Mouse (Mus musculus) ovary, postnatal 10 days (tissue): ENCODE data around the gene Lpxn.

Source experiments
- DNase-seq: peaks from one replicate; pipeline ENCODE4 v3.0.0; 2022; ENCODE audit warnings: low spot score

Lpxn gene

DNA sequence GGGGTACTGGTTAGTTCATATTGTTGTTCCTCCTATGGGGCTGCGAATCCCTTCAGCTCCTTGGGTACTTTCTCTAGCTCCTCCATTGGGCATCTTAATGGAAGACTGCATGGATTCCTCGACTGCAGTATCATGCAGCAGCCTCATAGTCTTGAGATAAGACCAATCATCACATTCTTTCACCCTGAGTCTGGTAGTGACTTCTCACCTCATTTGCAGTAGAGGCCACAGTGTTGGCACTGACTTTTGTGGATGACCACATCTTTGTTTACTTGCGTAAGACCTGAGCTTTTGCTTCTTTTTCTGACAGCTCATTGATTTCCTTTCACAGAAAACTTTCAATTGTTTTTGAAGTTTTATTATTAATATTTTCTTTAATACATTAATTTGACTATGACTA lies 9.7 kb downstream of the Lpxn start:
- DNase-seq, result no peak

DNA sequence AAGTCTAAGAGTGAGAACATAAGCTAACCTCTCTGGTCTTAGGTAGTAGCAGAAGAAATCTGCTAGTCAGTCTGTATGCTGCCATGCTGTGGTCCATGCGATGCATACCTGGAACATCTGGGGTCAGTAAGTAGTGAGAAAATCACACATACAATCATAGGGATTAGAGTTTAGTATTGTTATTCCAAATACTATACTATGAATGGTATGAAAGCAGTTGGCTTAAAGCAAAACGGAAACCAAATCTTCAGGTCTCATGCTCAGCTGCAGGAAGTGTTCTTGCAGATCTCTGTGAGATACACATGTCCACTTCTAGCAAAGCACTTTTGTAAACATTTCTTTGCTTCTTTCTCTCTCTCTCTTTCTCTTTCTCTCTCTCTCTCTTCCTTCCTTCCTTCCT lies 10.2 kb downstream of the Lpxn start:
- no peak for DNase-seq

DNA sequence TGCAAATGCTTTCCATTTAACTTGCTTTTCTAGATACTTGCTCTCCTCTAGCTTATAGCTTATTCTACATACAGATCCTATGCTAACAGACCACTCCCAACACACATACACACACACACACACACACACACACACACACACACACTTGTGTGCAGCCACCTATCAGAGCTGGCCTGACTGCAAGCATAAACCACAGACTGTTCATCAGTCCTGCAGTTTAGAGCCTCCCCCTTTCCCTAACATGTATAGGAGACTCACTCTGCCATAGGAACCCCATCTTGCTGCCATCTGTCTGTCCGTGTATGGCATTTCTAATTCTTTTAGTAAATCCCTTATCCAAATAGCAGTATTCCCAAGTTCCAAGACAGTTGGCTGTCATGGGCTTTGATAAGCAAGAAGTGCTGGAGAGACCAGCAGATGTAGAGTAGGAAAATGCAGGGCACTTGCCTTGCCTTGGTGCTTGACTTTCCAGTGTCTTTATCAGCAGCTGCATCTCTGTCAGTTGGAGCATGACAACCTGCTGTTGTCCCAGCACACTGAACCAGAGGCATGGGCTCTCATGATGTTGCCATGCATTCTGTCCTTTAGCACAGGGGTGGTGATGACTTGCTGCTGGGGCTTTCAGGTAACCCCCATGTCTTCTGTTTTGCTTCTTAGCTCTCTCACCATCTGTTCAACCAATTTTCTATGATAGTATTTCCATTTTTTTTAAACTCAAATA lies 16.8 kb downstream of the Lpxn start:
- no peak for DNase-seq

DNA sequence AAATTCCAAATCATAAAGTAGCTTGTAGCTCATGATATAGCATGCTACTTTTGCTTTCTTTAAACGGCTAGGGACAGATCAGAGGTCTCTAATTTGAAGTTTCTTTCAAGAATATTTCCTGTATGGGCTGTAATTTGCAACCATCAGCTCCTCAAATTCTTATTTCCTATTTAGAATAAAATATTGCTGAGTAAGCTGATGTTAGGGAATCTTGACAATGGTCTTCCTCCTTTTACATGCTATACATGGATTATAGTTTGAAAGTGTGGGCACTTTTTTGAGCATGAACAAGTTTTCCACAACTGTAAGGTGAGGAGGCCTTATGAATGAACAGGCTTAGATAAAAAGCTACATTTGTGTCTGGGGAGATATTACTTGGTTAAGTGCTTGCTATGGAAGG lies 17.9 kb downstream of the Lpxn start:
- DNase-seq, result no peak

DNA sequence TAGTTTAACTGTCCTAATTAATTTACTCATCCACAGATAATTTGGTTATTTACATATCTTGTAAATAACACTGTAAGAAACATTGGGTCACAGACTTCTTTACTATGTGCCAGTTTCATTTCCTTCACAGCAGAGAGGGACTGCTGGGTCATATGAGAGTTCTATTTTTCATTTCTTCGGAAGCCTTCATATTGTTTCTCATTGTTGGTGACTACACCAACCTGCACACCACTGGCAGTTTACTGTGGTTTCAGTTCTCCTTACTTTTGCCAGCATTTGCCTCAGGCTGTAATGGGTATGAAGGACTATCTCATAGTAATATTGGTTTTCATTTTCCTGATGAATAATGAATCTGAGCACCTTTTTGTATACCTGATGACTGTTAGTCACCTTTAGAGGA lies 22.5 kb downstream of the Lpxn start:
- no peak for DNase-seq

DNA sequence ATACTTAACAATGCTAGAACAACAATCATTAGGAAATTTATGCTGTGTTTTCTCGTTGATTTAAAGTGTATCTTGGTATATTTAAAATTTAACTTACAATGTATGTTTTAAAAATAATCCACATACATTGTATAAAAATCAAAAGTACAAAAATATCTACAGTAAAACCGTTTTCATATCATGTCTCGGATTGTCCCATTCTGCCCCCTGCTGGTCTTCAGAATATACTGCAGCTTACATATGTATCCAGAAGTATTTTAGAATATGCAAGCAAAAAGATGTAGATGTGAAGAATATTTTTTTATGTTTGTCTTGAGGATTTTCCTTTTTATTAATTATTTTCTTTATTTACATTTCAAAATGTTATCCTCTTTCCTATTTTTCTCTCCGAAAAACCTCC lies 24.4 kb downstream of the Lpxn start:
- no peak for DNase-seq

DNA sequence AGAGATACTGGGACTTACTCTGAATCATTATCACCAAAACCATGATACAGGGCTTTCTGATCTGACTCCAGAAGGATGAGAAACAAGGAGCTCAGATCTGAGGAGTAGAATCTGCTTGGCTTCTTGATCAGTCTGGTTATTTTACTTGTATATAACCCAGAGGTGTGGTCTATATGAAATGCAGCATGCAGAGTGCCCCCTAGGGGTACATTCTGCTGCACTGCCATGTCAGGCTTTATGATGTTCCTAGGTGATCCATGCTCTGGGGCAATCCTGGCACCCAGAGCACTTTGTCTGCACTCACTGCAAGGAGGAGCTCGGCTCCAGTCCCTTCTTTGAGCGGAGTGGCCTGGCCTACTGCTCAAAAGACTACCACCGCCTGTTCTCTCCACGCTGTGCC lies 28.6 kb downstream of the Lpxn start:
- DNase-seq, result no peak

DNA sequence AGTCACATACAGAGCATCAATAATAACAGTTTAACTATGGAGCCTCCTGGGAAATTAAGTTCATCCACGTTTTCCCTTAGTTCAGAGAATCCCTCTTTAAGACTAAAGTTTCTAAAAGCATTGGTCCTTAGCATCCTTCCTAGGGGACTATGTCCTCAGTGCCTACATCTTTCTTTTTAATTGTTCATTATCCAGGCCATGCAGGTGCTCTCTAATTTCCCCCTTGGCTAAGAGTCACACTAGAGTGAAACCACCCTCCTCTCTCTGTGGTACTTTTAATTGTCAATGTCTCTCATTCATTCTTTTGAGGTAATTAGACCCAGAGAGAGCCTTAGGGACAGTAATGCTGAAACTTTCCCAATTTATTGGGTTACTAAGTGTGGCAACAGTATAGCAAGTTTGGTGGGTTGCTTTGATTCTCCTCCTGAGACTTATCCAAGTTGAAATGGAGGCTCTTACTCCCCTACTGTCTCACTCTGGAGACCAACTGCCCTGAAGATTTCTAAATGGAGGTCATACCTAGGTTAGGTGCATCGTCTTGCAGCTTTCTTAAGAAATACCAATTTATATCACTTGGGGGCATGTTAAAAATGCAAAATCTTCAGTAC lies 34.9 kb downstream of the Lpxn start:
- DNase-seq, result no peak

DNA sequence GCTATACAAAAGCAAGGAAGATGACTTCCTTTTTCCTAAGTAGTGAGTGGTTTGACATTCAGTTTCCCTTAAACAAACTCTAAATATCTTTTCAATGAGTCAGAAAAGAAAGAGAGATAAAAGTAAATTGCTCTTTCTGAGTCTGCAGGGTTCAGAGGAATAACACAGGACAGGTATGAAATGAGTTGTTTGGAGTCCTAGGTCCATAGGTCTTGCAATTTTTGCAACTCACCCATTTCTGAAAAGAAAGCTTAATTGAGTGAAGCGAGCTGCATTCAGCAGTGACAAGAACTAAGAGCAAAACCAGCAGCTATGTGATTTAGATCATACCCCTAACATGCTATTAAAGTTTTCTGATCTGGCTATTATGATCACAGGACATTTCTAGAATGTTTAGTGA lies 35.6 kb downstream of the Lpxn start:
- DNase-seq, result no peak

DNA sequence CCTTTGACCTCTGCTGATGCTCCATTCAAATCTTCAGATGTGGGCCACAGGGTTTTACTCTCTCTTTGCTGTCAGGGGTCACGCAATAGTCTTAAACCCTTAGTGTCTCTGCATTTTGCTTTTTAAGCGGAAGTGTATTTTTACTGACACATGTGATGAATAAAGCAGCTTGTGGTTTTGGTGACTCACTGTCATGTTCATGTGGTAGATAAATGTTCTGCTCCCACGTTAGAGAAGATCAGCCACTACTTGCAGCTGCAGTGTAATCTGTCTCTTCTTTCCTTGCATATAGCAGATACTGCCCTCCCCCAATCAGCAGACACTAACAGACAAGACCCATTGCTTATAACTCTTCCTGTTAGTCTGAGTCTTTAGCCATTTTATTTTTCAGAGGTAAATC lies 37.6 kb downstream of the Lpxn start:
- no peak for DNase-seq

DNA sequence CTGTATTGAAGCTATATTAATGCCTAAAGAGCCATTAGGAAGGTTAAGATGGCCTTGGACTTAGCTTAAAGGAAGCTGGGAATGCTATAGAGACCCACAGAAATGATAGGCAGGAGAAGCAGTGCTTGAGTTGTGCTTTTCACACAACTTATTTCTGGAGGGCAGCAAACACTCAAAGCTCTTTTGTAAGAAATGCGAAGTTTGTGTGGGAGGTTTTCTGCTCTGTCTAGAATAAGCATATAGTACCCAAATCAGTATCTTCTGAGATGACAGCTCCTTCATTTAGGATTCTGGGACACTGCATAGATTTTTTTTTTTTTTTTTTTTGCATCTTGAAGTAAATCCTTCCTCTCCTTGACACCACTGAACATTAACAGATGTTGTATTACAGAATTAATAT lies 42.5 kb downstream of the Lpxn start:
- no peak for DNase-seq

DNA sequence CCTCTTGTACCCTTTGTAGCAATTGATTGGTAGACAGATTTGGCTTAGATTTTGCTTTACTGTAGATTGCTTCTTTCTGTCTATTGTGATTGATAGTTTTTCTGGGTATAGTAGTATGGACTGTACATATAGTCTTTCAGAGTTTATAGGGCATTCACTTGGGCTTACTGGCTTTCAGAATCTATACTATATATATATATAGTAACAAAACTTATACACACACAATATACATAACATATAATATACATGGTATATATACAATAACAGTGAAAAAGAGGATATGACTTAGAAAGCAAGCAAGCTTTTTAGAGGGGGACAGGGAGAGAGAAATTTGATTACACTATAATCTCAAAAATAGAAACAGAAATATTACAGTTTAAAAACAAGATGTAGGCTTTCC lies 50.4 kb downstream of the Lpxn start, which contains the start of gene Gm5244:
Gene Gm5244, plus strand, starts transcription at position 301 of the 400 bp plus-strand sequence.
- DNase-seq, result no peak

DNA sequence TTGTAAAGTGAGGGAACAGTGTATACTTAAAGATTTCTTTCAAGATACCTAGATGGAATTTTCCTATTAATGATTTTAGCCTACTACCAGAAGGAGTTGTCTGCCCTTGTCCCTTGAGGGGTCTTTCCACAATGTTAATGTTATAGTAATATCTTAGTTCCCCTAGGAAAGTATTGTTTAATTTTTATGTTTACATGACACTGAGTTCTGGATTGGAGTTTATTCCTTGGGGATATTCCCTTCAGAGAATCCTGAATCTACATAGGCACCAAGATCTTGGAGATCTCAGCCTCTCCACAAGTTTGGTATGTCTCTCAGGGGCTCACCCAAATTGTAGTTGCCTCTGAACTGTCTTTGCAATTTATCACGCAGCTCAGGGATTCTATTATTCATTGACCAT lies 61.0 kb downstream of the Lpxn start, which contains the start of gene Olfr1444:
Gene Olfr1444, plus strand, starts transcription at position 301 of the 400 bp plus-strand sequence.
- DNase-seq, result no peak
